Mouse (Mus musculus) forelimb bud, embryonic 11.5 days (tissue): ENCODE data around the gene Foxo6.

Experiments
- DNase-seq: peaks from one replicate; pipeline ENCODE4 v3.0.0-alpha.2; 2012; ENCODE audit warnings: low read depth, low spot score

The Foxo6 gene

DNA sequence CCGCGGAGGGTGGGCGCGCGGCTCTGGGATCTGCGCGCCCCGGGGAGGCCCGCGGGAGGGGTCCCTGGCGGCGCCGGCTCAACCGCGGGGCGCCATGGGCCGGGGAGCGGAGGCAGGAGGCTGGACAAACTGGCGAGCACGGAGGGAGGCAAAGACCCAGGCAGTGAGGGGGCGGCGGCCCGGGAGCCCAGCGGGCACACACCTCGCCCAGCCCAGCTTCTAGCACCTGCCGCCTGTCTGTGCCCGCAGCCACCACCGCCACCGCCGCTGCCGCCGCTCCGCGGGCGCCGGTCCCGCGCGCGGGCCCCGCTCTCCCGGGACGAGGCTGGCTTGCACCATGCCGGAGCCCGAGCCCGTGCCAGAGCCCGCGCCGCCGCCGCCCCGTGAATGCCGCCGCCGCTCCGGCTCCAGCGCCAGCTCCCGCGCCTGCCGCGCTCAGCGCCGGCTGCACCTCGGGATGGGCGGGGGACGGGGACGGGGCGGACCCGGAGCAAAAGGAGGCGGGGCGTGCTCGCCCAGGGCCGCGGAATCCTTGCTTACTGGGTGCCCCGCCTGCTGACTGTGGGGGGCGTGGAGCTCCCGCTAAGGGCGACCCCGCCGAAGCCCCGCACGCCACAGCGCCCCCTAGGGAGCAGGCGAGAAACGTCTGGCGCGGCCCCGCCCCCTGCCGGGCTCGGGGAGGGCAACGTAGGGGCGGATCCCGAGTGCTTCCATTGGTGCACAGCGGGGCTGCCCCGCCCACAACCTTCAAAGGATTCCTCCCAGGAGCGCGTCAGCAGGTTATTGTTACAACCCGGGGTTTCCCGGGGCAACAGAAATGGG is at the start of gene Foxo6:
Gene Foxo6, minus strand, starts transcription at position 60 of the 822 bp plus-strand sequence.
- peak; percentile 94 for DNase-seq

DNA sequence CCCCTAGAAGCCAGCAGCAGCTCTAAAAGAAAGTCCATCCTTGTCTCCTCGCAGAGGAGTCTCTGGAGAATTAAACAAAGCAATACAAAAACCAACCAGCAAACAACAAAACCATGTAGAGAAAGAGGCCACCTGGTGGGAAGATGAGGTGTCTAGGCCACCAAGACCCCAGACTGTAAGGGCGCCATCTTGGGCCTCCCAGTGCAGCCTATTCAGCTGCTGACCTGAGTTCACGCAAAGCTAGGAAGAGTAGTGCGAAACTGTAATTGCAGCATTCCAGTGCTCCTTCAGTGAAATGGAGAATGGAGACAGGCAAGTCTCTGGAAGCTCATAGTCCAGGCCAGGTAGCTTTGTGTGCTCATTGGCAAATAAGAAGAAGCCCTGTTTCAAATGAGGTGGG is 47.2 kb upstream of the Foxo6 start:
- no peak for DNase-seq

DNA sequence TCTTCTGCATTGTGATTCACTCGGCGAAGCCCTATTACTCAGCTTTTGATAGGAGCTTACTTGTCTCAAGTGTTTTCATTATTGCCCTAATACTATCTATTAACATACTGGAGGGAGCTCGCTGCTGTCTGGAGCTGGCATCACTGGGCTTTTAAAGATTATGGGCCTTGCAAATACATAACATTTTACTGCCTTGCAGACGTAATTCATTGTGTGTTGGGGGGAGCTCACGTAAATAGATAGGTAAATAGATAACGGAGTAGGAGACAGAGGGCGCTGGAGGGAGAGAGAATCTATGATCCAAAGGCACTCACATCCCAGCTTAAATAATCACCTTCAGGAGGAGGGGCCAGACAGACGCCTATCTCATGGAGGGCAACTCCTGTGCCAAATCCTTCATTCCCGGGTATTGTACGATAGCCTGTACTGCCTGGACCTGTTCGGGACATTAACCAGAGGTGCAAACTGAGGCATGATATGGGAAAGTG is 45.8 kb upstream of the Foxo6 start:
- DNase-seq: no peak

DNA sequence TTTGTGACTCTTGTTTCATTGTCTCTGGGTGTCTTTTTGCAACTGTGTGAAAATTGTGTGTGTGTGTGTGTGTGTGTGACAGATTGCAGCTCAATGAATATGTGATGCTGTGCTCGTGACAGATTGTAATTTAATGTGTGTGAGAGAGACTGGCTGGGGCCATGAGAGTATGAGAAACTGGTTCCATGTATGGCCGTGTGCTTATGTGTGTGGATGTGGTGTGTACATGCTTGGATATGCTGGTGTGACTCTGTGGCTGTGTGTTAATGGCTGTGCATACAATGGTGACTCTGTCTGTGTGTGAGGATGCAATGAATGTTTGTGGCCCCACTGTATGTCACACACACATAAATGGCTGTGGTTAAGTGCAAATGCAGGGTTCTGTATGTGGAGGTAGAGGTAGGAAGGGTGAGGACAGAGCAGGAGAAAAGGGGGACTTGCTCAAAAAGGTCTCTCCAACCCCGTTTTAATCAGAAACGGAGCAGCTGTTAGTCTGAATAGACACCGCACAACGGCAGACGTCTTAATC is 45.3 kb upstream of the Foxo6 start:
- DNase-seq: no peak

DNA sequence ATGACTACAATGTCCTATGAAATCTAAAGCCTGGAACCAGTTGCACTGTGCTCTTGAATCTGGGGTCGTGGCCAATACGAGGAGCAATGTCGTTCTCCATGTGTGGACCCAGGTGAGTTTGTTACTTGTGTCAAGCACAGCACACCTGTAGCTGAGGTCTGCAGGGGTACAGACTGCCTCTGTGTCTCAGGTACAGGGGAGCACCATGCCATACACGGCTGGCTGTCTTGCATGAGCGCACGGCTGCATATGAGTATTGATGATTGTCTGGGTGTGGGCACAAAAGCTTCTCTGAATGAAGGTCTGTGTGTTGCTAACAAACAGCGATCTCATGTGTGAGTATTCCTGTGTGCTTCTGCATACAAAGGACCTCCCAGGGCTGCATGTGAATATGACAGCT is 44.8 kb upstream of the Foxo6 start:
- DNase-seq: no peak

DNA sequence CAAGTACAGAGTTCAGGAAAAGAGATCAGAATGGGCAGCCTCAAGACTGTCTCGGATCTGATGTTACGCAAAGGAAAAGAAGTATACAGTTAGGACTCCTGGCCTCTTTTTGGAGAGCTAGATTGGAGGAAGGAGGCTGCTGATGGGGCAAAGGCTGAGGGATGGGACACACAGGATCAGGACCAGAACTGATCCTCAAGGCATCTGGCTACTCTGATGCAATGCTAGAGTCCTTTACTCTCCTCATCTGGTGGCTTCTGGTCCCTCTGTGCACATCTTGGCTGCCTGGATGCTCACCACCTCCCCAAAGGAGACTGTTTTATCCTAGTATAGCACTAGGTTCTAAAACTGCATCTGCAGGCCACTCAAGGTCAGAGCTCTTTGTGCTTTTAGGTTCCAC is 44.4 kb upstream of the Foxo6 start:
- no peak for DNase-seq

DNA sequence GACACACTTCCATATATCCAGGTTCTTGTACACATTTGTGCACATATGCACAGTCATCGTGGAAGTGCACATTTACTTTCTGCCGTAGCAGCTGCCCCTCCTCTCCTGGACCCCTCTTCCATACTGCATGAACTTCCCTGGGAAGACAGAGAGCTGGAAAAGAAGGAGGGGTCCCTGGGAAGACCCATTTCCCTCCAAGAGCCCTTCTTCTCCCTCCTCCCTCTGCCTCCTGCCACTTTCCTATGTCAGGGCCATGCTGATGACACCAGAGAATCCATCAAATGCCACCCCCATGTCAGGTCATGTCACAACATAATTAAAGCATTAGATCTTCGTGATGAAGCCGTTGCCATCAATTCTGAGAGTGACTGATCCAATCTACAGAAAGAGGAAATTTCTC is 38.6 kb upstream of the Foxo6 start:
- no peak for DNase-seq

DNA sequence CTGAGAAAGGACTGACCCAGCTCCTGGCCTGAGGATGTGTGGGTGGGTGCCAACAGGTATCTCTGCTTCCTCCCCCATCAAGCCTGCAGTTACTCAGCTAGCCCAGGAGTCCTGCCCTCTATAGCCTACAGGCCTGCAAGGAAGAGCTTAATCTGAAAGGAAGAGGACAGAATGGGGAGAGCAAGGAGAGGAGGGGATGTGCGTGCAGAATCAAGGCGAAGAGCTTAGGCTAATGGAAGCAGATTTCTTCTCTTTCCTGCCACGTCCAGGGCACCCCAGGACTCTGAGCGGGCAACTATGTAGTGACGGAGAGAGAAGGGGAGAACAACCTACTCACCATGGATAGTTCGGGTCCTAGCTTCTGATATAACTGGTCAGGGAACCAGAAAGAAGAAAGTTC is 37.9 kb upstream of the Foxo6 start:
- no peak for DNase-seq

DNA sequence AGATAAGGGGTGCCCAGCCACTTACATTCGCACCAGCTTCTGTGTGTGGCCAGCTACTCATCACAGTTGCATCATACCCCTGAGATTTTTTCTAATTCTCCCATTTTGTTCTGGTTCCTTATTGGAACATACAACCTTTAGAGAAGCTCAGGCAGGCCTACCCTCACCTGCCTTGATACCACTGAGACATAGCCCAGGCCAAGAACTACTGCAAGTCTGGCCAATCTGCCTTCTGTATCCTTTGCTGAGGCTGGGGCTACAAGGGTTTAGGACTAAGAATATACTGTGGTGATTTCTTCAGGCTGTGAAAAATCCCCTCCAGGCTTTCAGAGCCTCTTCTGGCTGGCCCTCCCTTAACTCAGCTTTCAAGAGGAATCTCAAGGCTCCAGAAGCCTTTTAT is 36.7 kb upstream of the Foxo6 start:
- no peak for DNase-seq

DNA sequence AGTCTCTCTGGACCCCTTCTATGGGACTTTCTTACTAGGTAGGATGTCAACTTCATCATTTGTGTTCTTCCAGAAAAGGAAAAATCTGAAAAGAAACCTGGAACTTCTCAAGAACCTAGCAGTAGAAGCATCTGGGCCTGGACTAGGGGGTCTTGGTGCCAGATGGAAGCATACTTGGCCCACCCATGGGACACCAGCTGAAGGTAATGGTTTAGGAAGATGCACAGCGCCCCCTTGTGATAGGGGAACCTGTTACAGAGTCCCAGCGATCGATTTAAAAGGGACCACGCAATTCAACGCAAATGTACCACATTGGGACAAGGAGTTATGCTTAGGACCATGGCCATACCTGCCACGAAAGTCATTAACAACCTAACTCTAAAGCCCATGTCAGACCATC is 36.0 kb upstream of the Foxo6 start:
- DNase-seq: peak; percentile 18

DNA sequence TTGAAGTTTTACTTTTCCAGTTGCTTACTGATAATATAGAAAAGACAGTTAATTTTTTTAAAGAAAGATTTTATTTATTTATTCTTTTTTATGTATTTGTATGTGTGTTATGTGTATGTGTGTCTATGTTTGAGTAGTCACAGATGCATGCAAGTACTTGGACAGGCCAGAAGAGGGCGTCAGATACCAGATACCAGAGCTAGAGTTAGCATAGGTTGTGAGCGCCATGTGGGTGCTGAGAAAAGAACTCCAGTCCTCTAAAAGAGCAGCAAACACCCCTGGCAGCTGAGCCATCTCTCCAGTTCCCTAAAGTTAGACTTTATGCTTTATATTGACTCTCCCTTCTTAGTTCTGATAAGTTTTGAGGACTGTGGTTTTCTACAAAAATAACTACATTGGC is 30.4 kb upstream of the Foxo6 start:
- no peak for DNase-seq

DNA sequence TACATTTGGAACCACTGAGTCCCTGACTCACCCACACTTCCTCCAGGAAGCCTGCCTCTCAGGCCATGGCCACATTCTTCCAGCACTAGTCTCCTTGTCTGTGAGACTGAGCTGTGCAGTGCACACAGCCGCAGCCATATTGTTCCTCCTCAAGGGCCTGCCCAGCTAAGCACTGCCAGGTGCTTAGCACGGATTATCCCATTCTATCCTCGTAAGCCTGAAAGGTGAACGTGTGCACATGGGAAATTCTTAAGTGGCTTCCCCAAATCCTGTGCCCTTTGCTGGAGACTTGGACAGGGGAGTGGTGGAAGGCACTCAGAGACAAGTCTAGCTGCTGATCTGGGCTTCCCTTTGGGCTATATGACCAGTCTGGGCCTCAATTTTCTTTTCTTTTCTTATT is 29.6 kb upstream of the Foxo6 start:
- DNase-seq: no peak

DNA sequence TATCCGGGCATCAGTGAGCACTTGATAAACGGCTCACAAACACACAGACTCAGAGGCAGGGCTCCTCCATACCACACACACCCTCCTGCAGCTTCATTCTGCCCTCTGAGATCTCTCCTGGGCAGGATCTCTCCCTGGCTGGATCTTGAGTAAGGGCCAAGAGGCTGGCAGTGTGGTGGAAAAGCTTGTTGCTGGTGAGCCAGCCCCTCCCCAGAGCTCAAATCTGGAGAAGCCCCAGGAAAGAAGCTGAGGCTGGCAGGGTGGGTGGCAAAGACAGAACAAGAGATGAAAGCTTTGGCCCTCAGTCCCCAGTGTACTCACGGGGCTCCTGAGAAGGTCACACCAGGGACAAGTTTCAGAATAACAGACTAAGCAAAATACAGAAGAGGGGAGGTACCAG is 27.4 kb upstream of the Foxo6 start:
- no peak for DNase-seq

DNA sequence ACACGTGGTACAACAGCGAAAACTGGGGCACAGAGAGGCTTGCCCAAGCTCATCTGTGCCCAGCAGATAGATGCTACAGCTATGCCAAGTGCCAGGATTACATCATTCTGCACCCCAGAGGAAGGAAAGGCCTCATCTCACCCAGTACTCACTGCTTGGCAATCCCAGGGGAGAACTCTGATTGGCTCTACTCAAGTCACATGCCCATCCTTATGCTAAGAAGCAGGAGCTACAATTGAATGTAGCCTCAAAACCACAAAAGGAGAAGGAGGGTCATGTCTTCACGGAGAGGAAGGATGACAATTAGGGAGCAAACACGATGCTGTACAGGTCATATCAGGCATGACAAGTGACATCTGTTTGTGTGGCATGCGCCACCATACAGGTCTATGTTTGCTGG is 26.2 kb upstream of the Foxo6 start:
- DNase-seq: no peak

DNA sequence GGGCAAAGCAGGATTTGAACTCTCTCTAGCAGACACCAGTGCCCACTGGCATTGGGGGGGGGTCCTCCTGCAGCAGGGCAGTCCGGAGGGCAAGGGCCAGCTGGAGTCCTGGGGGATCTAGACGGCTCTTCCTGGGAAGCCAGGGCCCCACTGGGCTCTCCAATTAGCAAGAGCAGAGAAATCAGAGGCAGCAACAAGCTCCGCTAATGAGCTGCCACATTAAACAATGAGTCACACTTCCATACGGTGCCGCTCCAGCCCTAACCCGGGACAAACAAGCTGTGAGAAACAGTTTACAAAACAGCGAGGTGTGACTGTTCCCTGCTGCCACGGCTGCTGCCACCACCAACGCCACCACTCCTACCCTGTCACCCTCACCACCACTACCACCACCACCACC is 17.4 kb upstream of the Foxo6 start:
- DNase-seq: no peak

DNA sequence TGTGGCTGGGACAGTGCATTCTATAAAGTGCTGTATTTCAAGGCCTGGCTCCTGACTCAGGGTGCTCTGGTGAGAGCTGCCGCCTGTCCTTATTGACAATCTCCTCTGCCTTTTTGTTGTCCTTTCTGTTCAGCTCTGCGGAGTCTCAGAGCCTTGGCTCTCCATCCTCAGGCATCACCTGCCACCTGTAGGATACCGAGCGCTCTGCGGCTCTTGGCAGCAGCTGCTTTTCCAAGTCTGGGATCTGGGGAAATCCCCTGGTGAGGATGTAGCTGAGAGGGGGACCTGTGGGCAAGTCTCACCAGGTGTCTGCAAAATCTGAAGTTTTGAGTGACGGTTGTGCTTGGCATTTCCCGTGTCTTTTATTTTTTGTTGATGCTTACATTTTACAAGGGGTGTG is 12.1 kb upstream of the Foxo6 start:
- no peak for DNase-seq

DNA sequence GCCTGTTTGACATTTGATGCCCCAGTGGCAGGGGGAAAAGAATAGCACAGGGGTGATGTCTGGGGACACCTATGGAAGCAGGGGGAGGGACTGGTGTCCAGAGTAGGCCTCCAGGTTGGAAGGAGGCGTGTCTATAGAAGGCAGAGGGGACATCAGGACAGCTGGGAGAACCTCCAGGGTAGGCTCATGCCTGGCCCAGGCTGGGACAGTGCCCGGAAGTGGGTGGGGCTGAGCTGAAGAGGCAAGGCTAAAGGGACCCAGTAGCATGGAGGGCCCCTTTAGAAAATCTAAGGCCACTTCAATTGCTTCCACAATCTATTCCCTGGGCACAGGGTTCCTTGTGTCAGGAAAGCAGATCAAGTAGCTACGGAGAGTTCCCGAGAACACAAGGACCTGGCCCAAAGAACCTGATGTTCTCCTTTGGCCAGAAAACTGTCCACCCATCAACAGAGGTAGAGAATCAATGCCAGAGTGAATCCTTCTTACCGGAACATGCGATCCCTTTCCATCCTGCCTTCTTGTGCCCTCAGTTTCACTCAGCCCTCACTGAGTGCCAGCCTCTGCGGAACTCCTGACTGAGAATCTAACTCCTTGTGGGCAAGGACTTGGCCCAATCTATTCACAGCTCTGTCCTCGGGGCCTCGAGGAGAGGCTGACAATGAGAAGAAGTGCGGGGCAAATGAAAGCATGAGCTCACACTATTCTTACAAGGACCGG is 4.1 kb upstream of the Foxo6 start:
- no peak for DNase-seq

DNA sequence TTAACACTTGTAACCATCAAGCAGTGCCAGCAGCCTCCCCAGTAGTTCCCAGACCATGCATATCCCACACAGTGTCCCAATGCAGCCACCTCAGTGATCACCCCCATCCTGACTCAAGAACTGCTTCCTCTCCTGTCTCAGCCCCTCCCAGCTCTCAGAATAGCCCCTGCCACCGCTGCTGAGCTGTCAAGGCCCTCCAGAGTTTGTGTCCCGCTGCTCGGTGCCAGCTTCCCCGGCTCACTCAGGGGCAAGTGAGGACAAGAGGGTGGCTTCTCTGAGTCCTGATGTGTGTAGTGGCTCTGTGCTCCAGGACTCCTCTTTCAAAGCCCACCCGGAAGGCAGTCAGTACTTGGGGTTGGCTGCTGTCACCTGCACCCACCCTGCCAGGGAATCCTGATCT is 3.3 kb upstream of the Foxo6 start:
- DNase-seq: no peak

DNA sequence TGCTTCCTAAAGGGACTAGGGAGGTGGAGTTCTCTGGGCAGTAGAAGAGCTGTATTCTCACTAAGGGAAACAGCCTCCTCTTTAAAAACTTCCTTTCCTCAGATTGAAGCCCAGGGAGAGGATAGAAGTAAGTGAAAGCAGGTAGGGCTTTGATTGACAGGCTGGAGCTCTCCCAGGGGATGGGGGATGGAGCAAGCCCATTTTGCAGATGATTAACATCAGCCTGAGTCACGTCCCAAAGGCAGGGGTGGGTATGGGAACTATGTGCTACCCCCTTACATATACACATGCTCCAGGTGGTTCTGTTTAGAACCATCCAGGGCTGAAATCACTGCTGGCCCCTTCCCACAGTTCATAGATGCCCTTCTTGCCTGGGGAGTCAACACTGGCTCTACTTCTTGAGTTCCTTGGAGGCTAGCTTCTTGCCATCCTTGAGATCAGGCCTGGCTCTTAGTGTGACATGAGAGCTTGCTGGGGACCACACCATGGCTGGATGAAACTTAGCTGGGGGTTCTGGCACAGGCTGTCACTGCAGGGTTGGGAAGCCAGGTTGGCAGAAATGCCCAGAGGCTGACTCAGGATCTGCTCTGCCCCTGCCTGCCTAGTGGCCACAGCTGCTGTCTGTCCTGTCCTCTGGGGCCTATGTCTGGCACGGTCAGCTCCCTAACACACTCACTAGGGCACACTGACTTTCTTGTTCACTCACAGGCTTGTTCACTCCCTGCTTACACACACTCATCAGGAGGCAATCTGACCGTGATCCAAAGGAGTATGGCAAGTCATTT is 2.2 kb upstream of the Foxo6 start:
- DNase-seq: no peak

DNA sequence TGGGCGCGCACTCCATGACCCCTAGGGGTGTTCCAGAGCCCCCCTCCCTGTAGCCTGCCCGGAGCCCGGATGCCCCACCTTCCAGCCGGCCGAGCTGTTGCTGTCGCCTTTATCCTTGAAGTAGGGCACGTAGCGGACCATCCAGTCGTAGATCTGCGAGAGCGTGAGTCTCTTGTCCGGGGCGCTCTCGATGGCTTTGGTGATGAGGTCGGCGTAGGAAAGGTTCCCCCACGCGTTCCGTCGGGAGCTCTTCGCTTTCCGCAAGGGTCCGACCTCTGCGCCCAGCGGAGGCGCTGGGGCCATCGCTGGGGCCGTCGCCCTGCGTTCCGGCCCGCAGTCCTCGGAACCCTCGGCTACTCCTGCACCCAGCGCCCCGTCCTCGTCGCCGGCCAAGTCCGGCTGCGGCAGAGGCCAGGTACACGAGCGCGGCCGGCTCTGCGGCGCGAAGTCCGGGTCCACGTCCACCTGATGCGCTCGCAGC is 348 bp downstream of the Foxo6 start:
- DNase-seq: no peak

DNA sequence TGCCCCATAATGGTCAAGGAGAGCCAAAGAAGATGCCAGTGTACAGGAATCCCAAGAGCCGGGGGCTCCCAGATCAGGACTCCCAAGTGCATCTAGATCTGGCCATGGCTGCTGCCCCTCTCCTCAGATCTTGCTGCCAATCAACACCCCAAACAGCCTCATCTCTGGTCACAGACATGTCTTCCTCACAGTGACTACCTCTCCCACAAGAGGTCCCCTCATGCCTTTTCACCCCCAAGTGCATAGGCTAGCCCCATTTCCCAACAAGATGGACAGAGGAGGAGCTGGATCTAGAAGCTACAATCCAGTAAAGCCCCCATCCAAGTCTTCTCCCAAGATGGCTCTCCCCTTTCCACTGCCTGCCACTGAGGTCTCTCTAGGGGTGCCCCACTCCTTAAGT is 1.4 kb downstream of the Foxo6 start:
- DNase-seq: no peak

DNA sequence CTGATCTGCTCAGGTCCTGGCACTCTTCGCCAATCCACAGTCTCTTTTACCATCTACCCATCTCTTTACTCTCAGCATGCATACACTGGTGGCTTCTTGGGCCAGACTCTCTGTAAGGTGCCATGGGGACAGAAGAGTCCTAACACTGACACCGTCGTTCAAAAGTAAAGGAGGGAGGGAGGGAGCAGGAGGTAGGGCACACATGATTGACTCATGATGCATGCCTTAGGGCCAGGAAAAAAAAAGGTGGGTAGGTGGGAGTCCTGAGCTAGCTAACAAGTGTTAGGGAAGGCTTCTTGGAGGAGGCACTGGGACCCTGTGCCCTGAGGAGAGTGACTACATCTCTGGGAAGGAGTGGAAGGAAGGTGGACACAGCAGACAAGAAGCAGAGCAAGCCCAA is 1.9 kb downstream of the Foxo6 start:
- no peak for DNase-seq
